Mouse (Mus musculus) liver, adult 2 months (tissue): Measurements from ENCODE around the gene Wasf1. TPM values are rescaled to one million over a fixed set of nuclear protein-coding genes. Genes with fewer than 3 reads are reported as not detected.

Experiments used
- DNase-seq: peaks from one replicate; pipeline ENCODE4 v3.0.0-alpha.2; 2011; ENCODE audit warnings: low read depth, low spot score; ENCODE audit errors: extremely low read depth
- H3K27ac ChIP-seq: fragments of 200-500 bp; replicated peaks from 2 replicates; pipeline ENCODE4 v1.5.1; 2012; ENCODE audit warnings: low read depth, mild to moderate bottlenecking, control low read depth, inconsistent platforms, low read length; ENCODE audit not compliant: insufficient read depth
- H3K27me3 ChIP-seq: fragments of 200-500 bp; 2 replicates; pipeline ENCODE4 v1.6.1; 2012; ENCODE audit warnings: mild to moderate bottlenecking, moderate library complexity, low read length, inconsistent platforms; ENCODE audit not compliant: control insufficient read depth, insufficient read depth
- H3K36me3 ChIP-seq: fragments of 200-500 bp; 2 replicates; pipeline ENCODE4 v1.6.1; 2012; ENCODE audit warnings: low read length, inconsistent platforms; ENCODE audit not compliant: control insufficient read depth, insufficient read depth
- H3K4me1 ChIP-seq: fragments of 200-500 bp; 2 replicates; pipeline ENCODE4 v1.6.1; 2011; ENCODE audit warnings: low read length; ENCODE audit not compliant: control insufficient read depth, insufficient read depth
- H3K4me3 ChIP-seq: fragments of 200-500 bp; 2 replicates; pipeline ENCODE4 v1.5.1; 2011; ENCODE audit warnings: low read depth, mild to moderate bottlenecking, control low read depth, low read length, moderate library complexity; ENCODE audit not compliant: insufficient read depth
- H3K79me2 ChIP-seq: fragments of 200-500 bp; 2 replicates; pipeline ENCODE4 v1.6.1; 2012; ENCODE audit warnings: inconsistent platforms, mild to moderate bottlenecking, low read length, moderate library complexity; ENCODE audit not compliant: control insufficient read depth, insufficient read depth
- H3K9ac ChIP-seq: fragments of 200-500 bp; 2 replicates; pipeline ENCODE4 v1.6.1; 2012; ENCODE audit warnings: low read depth, mild to moderate bottlenecking, control low read depth, inconsistent platforms, low read length
- CTCF ChIP-seq: fragments of 200-500 bp; IDR thresholded peaks from 2 replicates; pipeline ENCODE4 v1.5.1; 2011; ENCODE audit warnings: low read depth, low read length, control low read depth
- POLR2A ChIP-seq: fragments of 200-500 bp; IDR thresholded peaks from 2 replicates; pipeline ENCODE4 v1.6.1; 2011; ENCODE audit warnings: low read length, control low read depth; ENCODE audit not compliant: insufficient read depth; ENCODE audit errors: extremely low read depth
- WGBS: fragments of 180-500 bp; shearing (Covaris S2); methylation state at CpG from one replicate; pipeline ENCODE4 v1.1.7; 2018; 5-methylcytosine and 5-hydroxymethylcytosine counted together
- polyA plus RNA-seq: library from polyadenylated mRNA; depleted of rRNA; stranded (reverse); fragments of >200 nt; gene quantifications from 2 replicates; pipeline ENCODE4 v1.2.3, GENCODE M21; 2012
- total RNA-seq: library from RNA; depleted of rRNA; stranded (reverse); fragments of >200 nt; gene quantifications from 2 replicates; pipeline ENCODE4 v1.2.3, GENCODE M21; 2014

Wasf1 gene
- total and polyA plus RNA-seq, 2 experiments = 0.55 to 0.69 TPM

DNA sequence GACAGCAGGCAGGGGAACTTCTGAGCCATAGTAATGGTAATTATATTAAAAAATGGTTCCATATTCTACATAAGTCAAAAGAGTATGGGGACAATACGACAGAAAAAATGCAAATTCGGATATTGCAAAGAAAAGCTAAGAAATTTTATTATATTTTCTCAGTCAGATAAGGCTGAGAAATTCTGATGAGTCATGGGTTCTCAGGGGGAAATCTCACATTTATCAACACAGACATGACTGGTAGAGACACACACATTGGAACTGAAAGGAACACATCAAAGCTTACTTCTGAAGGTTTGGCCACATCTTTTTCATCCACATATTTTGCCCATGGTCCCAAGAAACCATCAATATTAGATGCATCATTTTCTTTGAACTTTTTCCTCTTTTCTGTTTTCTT, 32.6 kb upstream of the Wasf1 start:
- Histone ChIP-seq H3K9ac (no peak overlapping the region), H3K79me2 (peaks cover 3% of the 10 kb centered on the region; the same call in 1 of the 2 replicates), H3K4me3 (no peak overlapping the region), H3K27ac (no peak overlapping the region), H3K4me1 (no peaks in the 10 kb centered on the region), H3K36me3 (peaks cover 30% of the 10 kb centered on the region), H3K27me3 (no peaks in the 10 kb centered on the region)
- WGBS = 92% methylated on average over 2 of the region's 2 CpGs
- no peak for TF ChIP-seq POLR2A
- no peak for DNase-seq

DNA sequence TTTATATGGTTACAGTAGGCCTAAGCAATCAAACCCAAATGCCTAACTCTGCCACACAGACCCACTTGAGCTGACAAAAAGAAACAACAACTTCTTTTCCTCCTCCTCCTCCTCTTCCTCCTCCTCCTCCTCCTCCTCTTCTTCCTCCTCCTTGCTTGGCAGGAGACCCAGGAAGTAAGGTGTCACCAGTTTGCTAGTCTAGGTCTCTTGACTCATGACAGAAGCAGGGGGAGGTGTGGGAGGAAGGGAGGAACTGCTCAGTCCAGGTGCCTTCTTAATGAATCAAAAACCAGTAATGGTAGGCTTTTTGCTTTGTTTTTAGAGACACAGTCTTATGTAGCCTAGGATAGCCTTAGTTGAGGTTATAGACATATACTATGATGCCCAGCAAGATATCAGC, 32.1 kb upstream of the Wasf1 start:
- Histone ChIP-seq H3K4me1 (no peaks in the 10 kb centered on the region), H3K27me3 (no peaks in the 10 kb centered on the region), H3K36me3 (peaks cover 30% of the 10 kb centered on the region), H3K9ac (no peak overlapping the region), H3K27ac (no peak overlapping the region), H3K79me2 (peaks cover 3% of the 10 kb centered on the region; the same call in 1 of the 2 replicates), H3K4me3 (no peak overlapping the region)
- TF ChIP-seq POLR2A (no peak), CTCF (no peak)
- no peak for DNase-seq

DNA sequence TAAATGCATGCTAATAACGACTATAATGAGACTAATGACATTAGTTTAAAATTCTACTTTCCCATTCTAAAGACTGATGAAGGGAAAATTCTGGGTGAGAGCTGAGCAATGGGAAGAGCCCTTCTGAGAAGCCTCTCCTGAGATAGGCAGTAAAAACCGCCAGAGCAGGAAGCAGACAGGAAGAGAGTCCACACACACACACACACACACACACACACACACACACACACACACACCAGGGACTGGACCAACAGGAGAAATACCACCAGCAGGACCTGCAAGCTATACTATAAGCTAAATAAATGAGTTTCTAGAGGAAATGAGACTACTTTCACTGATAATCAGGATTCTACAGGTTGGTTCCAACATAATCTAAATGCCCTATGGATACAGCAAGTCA, 27.7 kb upstream of the Wasf1 start:
- 69% methylated on average over 2 of the region's 2 CpGs for WGBS
- Histone ChIP-seq H3K27me3 (no peaks in the 10 kb centered on the region), H3K27ac (no peak overlapping the region), H3K79me2 (peaks cover 3% of the 10 kb centered on the region; the same call in 1 of the 2 replicates), H3K9ac (no peak overlapping the region), H3K4me1 (no peaks in the 10 kb centered on the region), H3K4me3 (no peak overlapping the region), H3K36me3 (peaks cover 4% of the 10 kb centered on the region)
- TF ChIP-seq CTCF (no peak), POLR2A (no peak)
- no peak for DNase-seq

DNA sequence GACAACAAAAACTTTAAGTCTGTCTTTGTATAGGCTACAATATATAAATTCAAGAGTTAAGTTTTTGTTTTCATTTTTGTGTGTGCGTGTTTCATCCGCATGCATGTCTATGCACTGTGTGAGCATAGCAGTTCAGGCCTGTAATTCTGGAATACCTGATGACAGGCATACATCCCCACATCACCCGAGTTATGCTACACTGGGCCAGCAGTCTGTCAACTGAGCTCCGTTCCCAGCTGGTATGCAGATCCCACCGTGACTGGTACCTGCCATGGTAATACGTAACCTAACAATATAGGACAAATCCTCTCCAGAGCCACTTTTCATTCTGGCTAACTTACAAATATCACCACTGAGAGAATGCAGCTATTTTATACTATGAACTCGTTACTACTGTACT, 26.6 kb upstream of the Wasf1 start:
- H3K4me1 ChIP-seq = no peaks in the 10 kb centered on the region
- WGBS = 96% methylated on average over 7 of the region's 7 CpGs
- peaks cover 6% of the 10 kb centered on the region; the same call in 1 of the 2 replicates for H3K79me2 ChIP-seq
- TF ChIP-seq CTCF (no peak), POLR2A (no peak)
- no peak for DNase-seq
- H3K27ac ChIP-seq = no peak overlapping the region
- H3K27me3 ChIP-seq = no peaks in the 10 kb centered on the region
- H3K9ac ChIP-seq = no peak overlapping the region
- no peak overlapping the region for H3K4me3 ChIP-seq
- H3K36me3 ChIP-seq = peaks cover 4% of the 10 kb centered on the region

DNA sequence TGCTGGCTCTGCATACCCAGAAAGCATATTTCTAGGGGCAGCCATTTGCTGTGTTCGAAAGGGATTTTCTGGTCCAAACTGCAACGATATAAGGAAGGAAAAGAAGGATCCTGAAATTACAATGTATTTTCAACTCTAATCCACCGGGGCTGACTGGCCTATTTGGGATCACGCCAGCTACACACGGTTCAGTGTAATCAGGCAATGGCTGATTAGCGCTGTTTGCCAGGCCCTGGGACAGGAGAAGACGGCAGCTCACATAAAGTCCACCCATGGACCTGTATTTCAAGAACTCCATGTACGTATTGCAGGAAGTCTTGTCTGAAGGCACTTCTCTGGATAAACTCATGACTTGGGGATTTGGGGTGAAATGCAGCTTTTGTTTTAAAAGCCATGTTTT, 25.7 kb upstream of the Wasf1 start:
- no peak overlapping the region for H3K27ac ChIP-seq
- WGBS = 51% methylated on average over 8 of the region's 8 CpGs
- H3K9ac ChIP-seq = no peak overlapping the region
- H3K27me3 ChIP-seq = no peaks in the 10 kb centered on the region
- peaks cover 4% of the 10 kb centered on the region for H3K36me3 ChIP-seq
- H3K79me2 ChIP-seq = peaks cover 11% of the 10 kb centered on the region; the same call in 1 of the 2 replicates
- H3K4me1 ChIP-seq = no peaks in the 10 kb centered on the region
- peak; percentile 4 for DNase-seq
- no peak for TF ChIP-seq CTCF
- TF ChIP-seq POLR2A = no peak
- H3K4me3 ChIP-seq = no peak overlapping the region

DNA sequence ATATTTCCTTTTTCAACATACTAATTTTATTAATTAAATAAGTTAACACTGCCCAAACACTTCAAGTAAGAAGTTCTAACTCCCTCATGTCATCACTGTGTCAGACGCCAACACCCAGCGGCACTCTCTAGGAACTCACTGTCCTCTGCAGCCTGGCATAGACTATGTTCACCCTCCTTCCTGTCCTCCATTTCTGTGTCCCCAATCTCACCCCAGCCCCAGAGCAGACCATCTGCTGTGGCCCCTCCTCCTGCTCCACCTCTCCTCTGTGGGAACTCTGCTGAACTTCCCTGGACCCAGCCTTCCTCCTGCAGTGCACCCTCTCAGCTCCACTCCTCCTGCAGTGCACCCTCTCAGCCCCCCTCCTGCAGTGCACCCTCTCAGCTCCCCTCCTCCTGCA, 15.2 kb upstream of the Wasf1 start:
- no peak for TF ChIP-seq POLR2A
- Histone ChIP-seq H3K4me1 (peaks cover 8% of the 10 kb centered on the region), H3K27ac (no peak overlapping the region), H3K4me3 (no peak overlapping the region), H3K27me3 (no peaks in the 10 kb centered on the region), H3K9ac (no peak overlapping the region), H3K36me3 (peaks cover 10% of the 10 kb centered on the region), H3K79me2 (peaks cover 26% of the 10 kb centered on the region)
- WGBS = 84% methylated on average over 2 of the region's 2 CpGs
- DNase-seq = no peak
